Mouse (Mus musculus): ENCODE measurements around the gene Syndig1l. TPM values are rescaled to one million over a fixed set of nuclear protein-coding genes. Genes with fewer than 3 reads are reported as not detected.

Gene Syndig1l
- polyA plus RNA-seq, 1 experiment from 2014 or later: 0.15 TPM

DNA sequence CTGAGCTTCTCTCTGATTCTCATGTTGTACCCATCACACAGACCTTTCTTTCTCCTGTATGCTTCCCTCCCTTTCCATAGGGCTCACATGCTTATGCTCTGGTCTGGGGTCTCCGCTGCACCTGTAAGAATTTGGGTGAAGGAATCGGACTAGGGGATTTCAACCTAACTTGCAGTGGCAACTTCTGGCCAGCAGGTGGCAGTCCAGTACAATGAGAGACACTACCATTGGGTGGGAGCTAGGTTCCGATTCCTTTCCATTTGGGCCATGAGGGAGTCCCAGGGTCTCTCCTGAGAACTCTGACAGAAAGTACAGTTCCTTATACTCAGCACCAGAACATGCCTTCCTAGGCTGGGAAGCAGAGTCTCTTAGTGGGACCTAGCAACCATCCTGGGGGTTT, 44.7 kb downstream of the Syndig1l start:
- Histone ChIP-seq H3K36me3 (replicated peaks) (no peaks in the 10 kb centered on the region), H3K9me3 (no peaks in the 10 kb centered on the region), H3K27ac (no peak overlapping the region), H3K27me3 (ENCODE audit: poor library complexity, severe bottlenecking) (peaks cover 14% of the 10 kb centered on the region), H3K4me1 (0 out of 2 replicates have a peak, but pooled peaks cover 9% of the 10 kb centered on the region), H3K4me3 (no peak overlapping the region)
- 17% methylated on average over 3 of the region's 3 CpGs for WGBS
- DNase-seq (ENCODE audit: extremely low spot score, low spot score): peak; percentile 72

- 91% methylated on average over 13 of the region's 13 CpGs for WGBS
- Histone ChIP-seq H3K9me3 (no peaks in the 10 kb centered on the region), H3K36me3 (replicated peaks) (no peaks in the 10 kb centered on the region), H3K27ac (no peak overlapping the region), H3K4me1 (0 out of 2 replicates have a peak, but pooled peaks cover 9% of the 10 kb centered on the region), H3K27me3 (ENCODE audit: poor library complexity, severe bottlenecking) (peaks cover 15% of the 10 kb centered on the region), H3K4me3 (no peak overlapping the region)
- DNase-seq (ENCODE audit: extremely low spot score, low spot score): no peak
These were observed 48.4 kb downstream of the Syndig1l start for GRCm38 (mm10) chr12:84650234-84650633.

DNA sequence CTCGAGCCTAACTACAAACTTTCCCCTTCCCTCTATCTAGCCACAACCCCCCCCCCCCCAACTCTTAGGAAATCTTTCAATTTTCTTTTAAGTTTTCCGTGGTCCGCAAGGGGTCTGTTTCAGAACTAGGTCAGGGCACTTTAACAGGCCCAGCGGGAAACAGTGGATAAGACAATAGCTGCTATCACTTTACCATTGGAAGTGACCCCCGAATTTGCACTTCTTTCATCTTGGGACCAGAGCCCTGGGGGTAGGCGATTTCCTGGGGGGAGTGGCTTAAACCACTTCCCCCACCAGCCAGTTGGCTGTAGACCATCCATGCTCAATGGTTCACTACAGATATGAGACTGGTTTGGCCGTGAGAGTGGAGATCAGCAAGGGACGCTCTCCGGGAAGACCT, 58.0 kb downstream of the Syndig1l start, which contains the start of gene Vrtn:
Vrtn (plus strand) TSS at position 366 of the 400 bp plus-strand sequence.
- Histone ChIP-seq H3K4me1 (peaks cover 21% of the 10 kb centered on the region), H3K4me3 (peak within 1 kb of the TSS; percentile 23; the same call in 1 of the 2 replicates), H3K9me3 (no peaks in the 10 kb centered on the region), H3K36me3 (replicated peaks) (no peaks in the 10 kb centered on the region), H3K27me3 (ENCODE audit: poor library complexity, severe bottlenecking) (peaks cover 59% of the 10 kb centered on the region), H3K27ac (no peak within 1 kb of the TSS)
- DNase-seq (ENCODE audit: extremely low spot score, low spot score): no peak
- 2% methylated on average over 9 of the region's 9 CpGs for WGBS

- H3K4me3 ChIP-seq: no peak overlapping the region
- DNase-seq (ENCODE audit: extremely low spot score, low spot score): no peak
- peaks cover 58% of the 10 kb centered on the region for H3K27me3 ChIP-seq (ENCODE audit: poor library complexity, severe bottlenecking)
- H3K9me3 ChIP-seq: no peaks in the 10 kb centered on the region
- 6% methylated on average over 6 of the region's 6 CpGs for WGBS
- peaks cover 21% of the 10 kb centered on the region for H3K4me1 ChIP-seq
- no peaks in the 10 kb centered on the region for H3K36me3 ChIP-seq (replicated peaks)
- H3K27ac ChIP-seq: no peak overlapping the region
These were observed 58.4 kb downstream of the Syndig1l start for GRCm38 (mm10) chr12:84640253-84640652.

- Histone ChIP-seq H3K9me3 (no peaks in the 10 kb centered on the region), H3K36me3 (replicated peaks) (no peaks in the 10 kb centered on the region), H3K4me3 (no peak overlapping the region), H3K27me3 (ENCODE audit: poor library complexity, severe bottlenecking) (peaks cover 2% of the 10 kb centered on the region; the same call in 1 of the 2 replicates), H3K4me1 (no peaks in the 10 kb centered on the region), H3K27ac (no peak overlapping the region)
- DNase-seq (ENCODE audit: extremely low spot score, low spot score): no peak
- WGBS: 83% methylated on average over 3 of the region's 3 CpGs
These were observed 66.8 kb downstream of the Syndig1l start for GRCm38 (mm10) chr12:84631867-84632266.

Other genes with a start within 250 kb of the Syndig1l start
- 15.0 and 16.2 TPM in 2 replicates for gene Aldh6a1, start 247.8 kb downstream of the Syndig1l start, polyA plus RNA-seq (2016; fragmentation: Nextera tagmentation; extraction: Ambion mirVana)
- gene Lin52, start 247.4 kb downstream of the Syndig1l start, polyA plus RNA-seq (2016; fragmentation: Nextera tagmentation; extraction: Ambion mirVana): 31.1 and 33.5 TPM in 2 replicates
- gene Vsx2, start 129.1 kb downstream of the Syndig1l start, polyA plus RNA-seq (2016; fragmentation: Nextera tagmentation; extraction: Ambion mirVana): 1.2 and 2.2 TPM in 2 replicates
- 12.7 and 12.8 TPM in 2 replicates for gene Abcd4, start 81.4 kb downstream of the Syndig1l start, polyA plus RNA-seq (2016; fragmentation: Nextera tagmentation; extraction: Ambion mirVana)
- not detected in 2 replicates for gene Vrtn, start 57.8 kb downstream of the Syndig1l start, polyA plus RNA-seq (2016; fragmentation: Nextera tagmentation; extraction: Ambion mirVana)
- 62.7 and 66.0 TPM in 2 replicates for gene Npc2, start 74.3 kb upstream of the Syndig1l start, polyA plus RNA-seq (2016; fragmentation: Nextera tagmentation; extraction: Ambion mirVana)
- 151 and 152 TPM in 2 replicates for gene Isca2, start 74.4 kb upstream of the Syndig1l start, polyA plus RNA-seq (2016; fragmentation: Nextera tagmentation; extraction: Ambion mirVana)
- 0.10 TPM in 1 of 2 replicates, not detected in the other for gene Ltbp2, start 177.7 kb upstream of the Syndig1l start, polyA plus RNA-seq (2016; fragmentation: Nextera tagmentation; extraction: Ambion mirVana)